Mouse (Mus musculus) spleen, adult 12 weeks (tissue): ENCODE data around the gene Zdhhc20.
"Not testable (repeated sequence)": the region's sequence is repeated elsewhere in the genome, so short reads cannot be mapped to it uniquely, and the experiment has no call there.

Source experiments
- DNase-seq: peaks from one replicate; pipeline ENCODE4 v3.0.0; 2022; ENCODE audit warnings: low spot score

Zdhhc20 gene

GRCm38 (mm10) chr14:57889541-57890010, 500 bp downstream of the Zdhhc20 start:
- no peak for DNase-seq

GRCm38 (mm10) chr14:57887171-57887570, 2.9 kb downstream of the Zdhhc20 start:
- no peak for DNase-seq

- DNase-seq: no peak
These were observed 4.0 kb downstream of the Zdhhc20 start for GRCm38 (mm10) chr14:57886032-57886431.

DNA sequence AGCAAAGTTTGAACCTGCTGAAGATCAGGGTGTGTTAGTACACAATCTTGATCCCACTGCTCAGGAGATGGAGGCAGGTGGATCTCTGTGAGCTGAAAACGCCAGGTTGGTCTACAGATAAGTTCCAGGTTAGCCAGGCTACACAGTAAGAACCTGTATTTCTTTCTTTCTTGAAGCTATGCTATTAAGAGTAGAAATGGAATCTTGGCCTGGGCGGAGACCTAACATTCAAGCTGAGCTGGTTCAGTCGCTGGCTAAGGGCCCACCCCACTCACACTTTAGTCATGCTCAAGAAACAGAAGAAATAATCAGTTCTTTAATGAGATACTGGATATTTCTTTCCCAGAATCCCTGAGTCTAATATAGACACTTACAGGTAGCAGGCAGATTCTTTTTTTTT, 6.7 kb downstream of the Zdhhc20 start:
- no peak for DNase-seq

GRCm38 (mm10) chr14:57882720-57883119, 7.4 kb downstream of the Zdhhc20 start:
- no peak for DNase-seq

GRCm38 (mm10) chr14:57881793-57882192, 8.3 kb downstream of the Zdhhc20 start:
- no peak for DNase-seq

GRCm38 (mm10) chr14:57881074-57881473, 9.0 kb downstream of the Zdhhc20 start:
- no peak for DNase-seq

DNA sequence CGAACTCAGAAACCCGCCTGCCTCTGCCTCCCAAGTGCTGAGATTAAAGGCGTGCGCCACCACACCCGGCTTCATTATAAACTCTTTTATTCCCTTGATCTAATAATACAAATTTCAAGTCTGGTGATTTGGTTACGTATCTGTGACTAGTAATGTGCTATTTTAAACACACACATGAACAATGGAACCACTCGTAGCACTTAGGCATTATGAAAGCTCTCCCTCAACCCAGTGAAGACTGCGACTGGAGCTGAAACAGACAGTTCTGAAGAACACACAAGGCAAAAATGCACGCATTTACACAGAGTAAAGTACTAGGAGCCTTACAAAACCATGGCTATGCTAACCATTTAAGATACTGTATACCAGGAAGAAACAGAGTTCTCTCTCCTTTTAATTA, 12.2 kb downstream of the Zdhhc20 start:
- no peak for DNase-seq

GRCm38 (mm10) chr14:57866676-57867276, 23.3 kb downstream of the Zdhhc20 start:
- DNase-seq: no peak

DNA sequence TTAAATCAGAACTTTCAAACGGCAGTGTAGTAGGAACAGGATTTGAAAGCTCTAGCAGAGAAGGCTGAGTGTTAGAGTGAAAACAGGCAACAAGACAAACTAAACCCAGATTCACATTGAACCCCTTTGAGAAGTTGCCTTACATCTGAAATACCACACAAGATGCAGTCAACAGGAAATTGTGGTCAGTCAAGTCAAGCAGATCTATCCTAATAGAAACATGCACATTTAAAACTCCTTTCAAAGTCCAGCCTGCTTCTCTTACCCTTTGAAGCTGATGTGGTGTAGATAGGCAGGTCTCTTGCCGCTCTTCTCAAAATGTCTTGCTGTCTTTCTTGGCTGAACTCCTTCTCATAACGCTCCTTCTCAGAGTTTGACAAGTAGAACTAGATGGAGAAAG, 24.8 kb downstream of the Zdhhc20 start:
- DNase-seq: no peak

DNA sequence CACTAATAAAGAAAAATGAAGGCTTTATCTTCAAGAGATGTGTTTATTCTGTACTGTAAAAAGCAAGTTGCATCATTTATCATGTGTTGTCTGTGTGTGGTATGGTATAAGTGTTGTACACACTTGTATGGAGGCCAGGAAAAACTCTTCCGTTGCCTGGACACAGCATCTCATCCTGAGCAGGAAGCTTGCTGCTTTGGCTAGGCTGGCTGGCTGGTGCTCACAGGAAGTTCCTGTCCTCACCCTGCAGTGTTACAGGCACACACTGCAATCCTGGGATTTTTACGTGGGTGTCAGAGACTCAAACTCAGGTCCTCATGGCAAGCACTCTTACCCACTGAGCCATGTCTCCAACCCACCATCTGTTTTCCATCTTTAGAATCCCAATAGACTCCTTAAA, 26.9 kb downstream of the Zdhhc20 start:
- DNase-seq: no peak

GRCm38 (mm10) chr14:57861987-57862412, 28.1 kb downstream of the Zdhhc20 start:
- no peak for DNase-seq

DNA sequence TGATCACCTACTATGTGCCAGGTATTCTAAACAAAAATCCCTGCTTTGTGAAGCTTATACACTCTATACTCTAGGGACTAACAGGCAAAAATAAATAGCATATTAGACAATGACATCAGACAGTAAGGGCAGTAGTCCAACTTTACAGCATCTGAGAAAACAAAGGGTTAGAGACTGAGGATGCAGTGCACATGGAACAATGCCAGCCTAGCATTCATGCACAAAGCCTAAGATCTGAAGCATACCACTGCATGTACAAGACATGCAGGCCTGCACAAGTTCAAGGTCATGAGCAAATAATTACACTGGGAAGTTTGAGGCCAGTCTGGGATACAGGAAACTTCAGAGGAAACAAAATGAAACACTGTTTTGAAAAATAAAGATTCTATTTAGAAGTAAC, 30.6 kb downstream of the Zdhhc20 start:
- DNase-seq: no peak

GRCm38 (mm10) chr14:57858601-57859000, 31.5 kb downstream of the Zdhhc20 start:
- no peak for DNase-seq

DNA sequence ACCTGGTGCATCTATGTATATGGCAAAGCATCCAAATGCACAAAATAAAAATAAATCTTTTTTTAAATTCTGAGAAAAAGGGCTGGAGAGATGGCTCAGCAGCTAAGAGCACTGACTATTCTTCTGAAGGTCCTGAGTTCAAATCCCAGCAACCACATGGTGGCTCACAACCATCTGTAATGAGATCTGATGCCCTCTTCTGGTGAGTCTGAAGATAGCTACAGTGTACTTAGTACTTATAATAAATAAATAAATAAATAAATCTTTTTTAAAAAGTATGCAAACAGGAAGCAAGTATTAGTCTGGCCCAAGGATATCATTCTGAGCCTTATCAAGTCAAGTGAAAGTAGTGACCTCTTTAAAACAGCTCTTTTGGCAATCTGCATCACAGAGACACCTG, 34.0 kb downstream of the Zdhhc20 start:
- DNase-seq: not testable (repeated sequence)

DNA sequence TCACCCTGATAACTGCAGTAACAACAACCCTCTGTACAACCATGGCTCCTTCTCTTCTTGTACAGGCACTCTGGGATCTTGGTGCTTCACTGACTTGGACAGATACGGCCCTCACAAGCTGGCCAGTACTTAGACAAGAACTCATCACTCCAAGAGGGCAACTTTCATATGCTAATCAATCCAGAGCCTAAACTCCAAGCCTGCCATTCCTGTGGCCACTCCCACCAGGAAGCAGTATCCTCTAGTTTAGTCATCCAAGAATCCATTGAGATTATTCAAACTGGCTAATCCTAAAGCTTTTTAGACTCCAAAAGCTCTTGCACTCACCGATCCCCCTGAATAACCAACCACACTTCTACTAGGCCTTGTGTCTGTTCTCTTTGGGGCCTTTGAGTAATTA, 37.1 kb downstream of the Zdhhc20 start:
- no peak for DNase-seq

DNA sequence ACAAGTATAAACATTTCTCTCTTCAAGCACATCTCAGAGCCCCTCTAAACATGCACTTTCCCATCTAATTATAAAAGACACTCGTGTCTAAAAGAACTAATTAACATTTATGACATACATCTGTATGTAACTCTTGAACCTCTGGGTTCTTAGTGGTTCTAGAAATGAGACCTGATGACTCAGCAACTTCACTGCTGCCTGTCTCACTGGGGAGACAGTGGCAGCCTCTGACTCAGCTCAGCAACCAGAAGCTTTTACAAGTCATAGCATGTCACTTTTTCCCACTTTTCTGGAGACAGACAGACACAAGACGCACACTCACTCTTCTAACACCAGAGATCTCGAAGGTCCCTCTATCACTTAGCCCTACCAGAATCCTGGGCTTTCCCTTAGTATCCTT, 39.7 kb downstream of the Zdhhc20 start:
- no peak for DNase-seq

DNA sequence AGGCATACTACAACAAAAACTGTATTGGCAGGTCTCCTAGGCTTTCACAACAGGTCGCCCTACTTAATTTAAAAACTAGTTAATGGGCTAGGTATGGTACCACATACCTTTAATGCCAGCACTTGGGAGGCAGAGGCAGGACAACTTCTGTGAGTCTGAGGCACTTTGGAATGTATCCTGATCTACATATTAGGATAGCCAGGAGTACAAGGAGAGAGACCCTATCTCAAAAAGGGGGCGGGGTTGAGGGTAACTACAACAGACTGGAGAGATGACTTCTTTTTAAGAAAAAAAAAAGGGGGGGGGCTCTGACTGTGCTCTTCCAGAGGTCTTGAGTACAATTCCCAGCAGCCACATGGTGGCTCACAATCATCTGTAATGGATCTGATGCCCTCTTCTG, 41.4 kb downstream of the Zdhhc20 start:
- no peak for DNase-seq

DNA sequence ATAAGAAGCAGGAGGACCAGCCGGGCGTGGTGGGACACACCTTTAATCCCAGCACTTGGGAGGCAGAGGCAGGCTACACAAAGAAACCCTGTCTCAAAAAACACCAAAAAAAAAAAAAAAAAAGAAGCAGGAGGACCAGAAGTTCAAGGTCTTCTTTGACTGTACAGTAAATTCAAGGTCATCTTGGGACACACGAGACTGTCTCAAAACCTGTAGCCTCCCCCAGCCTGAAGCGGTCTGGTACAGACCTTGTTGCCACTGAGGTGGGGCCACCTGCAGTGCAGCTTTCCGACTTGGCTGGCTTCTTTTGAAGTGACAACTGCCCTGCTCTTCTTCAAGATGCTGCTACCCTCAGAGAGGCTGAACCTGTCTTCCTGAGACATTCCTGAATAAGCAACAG, 42.0 kb downstream of the Zdhhc20 start:
- DNase-seq: not testable (repeated sequence)

DNA sequence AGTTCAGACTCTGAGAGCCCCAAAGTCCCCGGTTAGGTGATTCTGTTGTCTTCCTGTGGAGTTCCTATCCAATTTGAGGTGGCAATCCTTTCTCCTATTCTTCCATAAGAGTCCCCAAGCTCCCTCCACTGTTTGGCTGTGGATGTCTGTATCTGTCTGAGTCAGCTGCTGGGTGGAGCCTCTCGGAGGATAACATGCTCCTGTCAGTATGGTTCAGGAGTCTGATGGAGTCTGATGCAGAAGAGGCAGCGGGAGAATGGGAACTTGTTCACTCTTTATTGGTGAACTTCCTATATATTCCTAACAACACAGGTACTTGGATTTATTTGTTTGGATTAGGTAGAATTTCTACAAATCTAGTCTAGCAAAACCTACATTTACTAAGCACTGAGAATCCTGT, 45.5 kb downstream of the Zdhhc20 start:
- DNase-seq: no peak

GRCm38 (mm10) chr14:57835157-57835556, 54.9 kb downstream of the Zdhhc20 start:
- no peak for DNase-seq

DNA sequence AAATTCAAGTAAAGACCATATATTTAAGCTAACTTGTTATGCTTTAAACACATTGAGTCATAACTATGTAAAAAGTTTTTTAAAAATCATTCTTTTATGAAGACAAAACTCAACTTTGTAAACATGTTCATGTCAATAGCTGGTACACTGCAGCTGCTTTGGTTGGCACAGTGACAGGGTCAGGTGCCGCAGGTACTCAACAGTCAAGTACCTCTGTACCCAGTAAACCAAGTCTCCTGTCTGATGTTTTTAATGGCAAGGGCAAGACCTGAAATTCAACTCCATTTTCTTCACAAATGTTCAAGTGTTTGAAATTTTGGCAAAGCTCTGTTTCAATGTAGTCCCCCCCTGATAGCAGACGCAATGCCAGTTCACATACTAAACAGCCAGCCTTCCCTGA, 56.5 kb downstream of the Zdhhc20 start:
- DNase-seq: no peak

GRCm38 (mm10) chr14:57827284-57827683, 62.8 kb downstream of the Zdhhc20 start:
- no peak for DNase-seq
